Mouse (Mus musculus): ENCODE results near the gene Got2.

- no peak for TF ChIP-seq POLR2A (IDR thresholded peaks at IDR 0.05; ENCODE audit: control insufficient read depth, low read depth, low read length)
- TF ChIP-seq CTCF (IDR thresholded peaks at IDR 0.05; ENCODE audit: control insufficient read depth, insufficient read depth, insufficient replicate concordance, low read depth, low read length): no peak
These were observed 72.2 kb downstream of the Got2 start for GRCm38 (mm10) chr8:95816044-95816708.
